Mouse (Mus musculus): ENCODE measurements around the gene Rhox10.
"Not testable (repeated sequence)": the region's sequence is repeated elsewhere in the genome, so short reads cannot be mapped to it uniquely, and the experiment has no call there.

Gene Rhox10

GRCm38 (mm10) chrX:38066175-38066574, at the start of gene Rhox10:
Rhox10 (plus strand) TSS chrX:38066475.
- DNase-seq = no peak

- DNase-seq = not testable (repeated sequence)
Observed at GRCm38 (mm10) chrX:38018597-38018996, 47.7 kb upstream of the Rhox10 start, which contains the start of gene Btg1-ps1. Btg1-ps1 (minus strand) TSS chrX:38018815.

- DNase-seq = no peak
Observed at GRCm38 (mm10) chrX:38033841-38034240, 32.4 kb upstream of the Rhox10 start.

- DNase-seq = no peak
Observed at GRCm38 (mm10) chrX:38039666-38040065, 26.6 kb upstream of the Rhox10 start.

- not testable (repeated sequence) for DNase-seq
Observed at GRCm38 (mm10) chrX:38043014-38043413, 23.3 kb upstream of the Rhox10 start, which contains the start of gene Btg1-ps2. Btg1-ps2 (minus strand) TSS chrX:38043114.

GRCm38 (mm10) chrX:38061544-38061943, 4.7 kb upstream of the Rhox10 start:
- DNase-seq = no peak

GRCm38 (mm10) chrX:38084226-38084625, 18.0 kb downstream of the Rhox10 start:
- DNase-seq = peak; percentile 15 to 49

- no peak for DNase-seq
Observed at GRCm38 (mm10) chrX:38085041-38085440, 18.8 kb downstream of the Rhox10 start, which contains the start of gene Rhox11. Rhox11 (minus strand) TSS chrX:38085141.

- no peak for DNase-seq
Observed at GRCm38 (mm10) chrX:38110807-38111206, 44.5 kb downstream of the Rhox10 start, which contains the start of gene Rhox12. Rhox12 (minus strand) TSS chrX:38110907.

- no peak for DNase-seq
Observed at GRCm38 (mm10) chrX:38120982-38121381, 54.7 kb downstream of the Rhox10 start, which contains the start of gene Rhox13. Rhox13 (plus strand) TSS chrX:38121219.

Measured in kidney, adult 8-10 months (tissue).